Mouse (Mus musculus): ENCODE data around the gene Rprd1b. TPM values are rescaled to one million over a fixed set of nuclear protein-coding genes. Genes with fewer than 3 reads are reported as not detected.

Rprd1b gene
- polyA plus RNA-seq, 1 experiment from 2014 or later: 40.7 TPM

- Histone ChIP-seq H3K4me2 (no peak overlapping the region; the same call in 1 of the 2 replicates), H3K27ac (peak overlapping the region; percentile 80; the same call in 1 of the 2 replicates), H3K4me3 (replicated peaks) (no peak overlapping the region), H3K9ac (no peak overlapping the region), H3K4me1 (peaks cover 28% of the 10 kb centered on the region), H3K9me3 (no peaks in the 10 kb centered on the region), H3K36me3 (no peaks in the 10 kb centered on the region), H3K27me3 (replicated peaks) (no peaks in the 10 kb centered on the region)
- WGBS: 49% methylated on average over 8 of the region's 8 CpGs
- ATAC-seq (ENCODE audit: insufficient read depth, low FRiP score, low read depth): peak; percentile 28; the same call in 1 of the 2 replicates
Observed at GRCm38 (mm10) chr2:158154641-158155040, 126.3 kb downstream of the Rprd1b start.

GRCm38 (mm10) chr2:158155101-158155500 is 126.8 kb downstream of the Rprd1b start:
- Histone ChIP-seq H3K4me1 (peaks cover 28% of the 10 kb centered on the region), H3K27ac (no peak overlapping the region), H3K36me3 (no peaks in the 10 kb centered on the region), H3K4me3 (replicated peaks) (no peak overlapping the region), H3K27me3 (replicated peaks) (no peaks in the 10 kb centered on the region), H3K9ac (no peak overlapping the region), H3K4me2 (no peak overlapping the region), H3K9me3 (no peaks in the 10 kb centered on the region)
- no peak for ATAC-seq (ENCODE audit: insufficient read depth, low FRiP score, low read depth)
- WGBS: 84% methylated on average over 7 of the region's 7 CpGs

GRCm38 (mm10) chr2:158155615-158156014 is 127.3 kb downstream of the Rprd1b start:
- Histone ChIP-seq H3K4me2 (no peak overlapping the region), H3K27ac (no peak overlapping the region), H3K9ac (no peak overlapping the region), H3K36me3 (no peaks in the 10 kb centered on the region), H3K4me1 (peaks cover 30% of the 10 kb centered on the region), H3K9me3 (no peaks in the 10 kb centered on the region), H3K27me3 (replicated peaks) (no peaks in the 10 kb centered on the region), H3K4me3 (replicated peaks) (no peak overlapping the region)
- ATAC-seq (ENCODE audit: insufficient read depth, low FRiP score, low read depth): no peak
- WGBS: 51% methylated on average over 2 of the region's 2 CpGs

GRCm38 (mm10) chr2:158156487-158156886 is 128.2 kb downstream of the Rprd1b start:
- H3K4me1 ChIP-seq: peaks cover 30% of the 10 kb centered on the region
- H3K4me2 ChIP-seq: no peak overlapping the region
- H3K9me3 ChIP-seq: no peaks in the 10 kb centered on the region
- H3K9ac ChIP-seq: no peak overlapping the region
- WGBS: 76% methylated on average over 9 of the region's 9 CpGs
- H3K27ac ChIP-seq: no peak overlapping the region
- ATAC-seq (ENCODE audit: insufficient read depth, low FRiP score, low read depth): no peak
- H3K4me3 ChIP-seq (replicated peaks): no peak overlapping the region
- H3K27me3 ChIP-seq (replicated peaks): no peaks in the 10 kb centered on the region
- H3K36me3 ChIP-seq: no peaks in the 10 kb centered on the region

GRCm38 (mm10) chr2:158157654-158158053 is 129.4 kb downstream of the Rprd1b start:
- H3K4me1 ChIP-seq: peaks cover 28% of the 10 kb centered on the region
- no peak for ATAC-seq (ENCODE audit: insufficient read depth, low FRiP score, low read depth)
- H3K36me3 ChIP-seq: no peaks in the 10 kb centered on the region
- no peaks in the 10 kb centered on the region for H3K9me3 ChIP-seq
- no peak overlapping the region for H3K27ac ChIP-seq
- no peak overlapping the region for H3K4me3 ChIP-seq (replicated peaks)
- no peaks in the 10 kb centered on the region for H3K27me3 ChIP-seq (replicated peaks)
- H3K9ac ChIP-seq: no peak overlapping the region
- no peak overlapping the region for H3K4me2 ChIP-seq
- 71% methylated on average over 8 of the region's 8 CpGs for WGBS

- WGBS: 33% methylated on average over 7 of the region's 7 CpGs
- H3K9ac ChIP-seq: no peak overlapping the region
- H3K4me1 ChIP-seq: peaks cover 11% of the 10 kb centered on the region; the same call in 1 of the 2 replicates
- H3K27me3 ChIP-seq (replicated peaks): no peaks in the 10 kb centered on the region
- H3K4me2 ChIP-seq: peak overlapping the region; percentile 11; the same call in 1 of the 2 replicates
- peak overlapping the region; percentile 61 for H3K27ac ChIP-seq
- peak; percentile 56 for ATAC-seq (ENCODE audit: insufficient read depth, low FRiP score, low read depth)
- H3K4me3 ChIP-seq (replicated peaks): no peak overlapping the region
- no peaks in the 10 kb centered on the region for H3K36me3 ChIP-seq
- H3K9me3 ChIP-seq: no peaks in the 10 kb centered on the region
Observed at GRCm38 (mm10) chr2:158159376-158160235, 131.3 kb downstream of the Rprd1b start.

- H3K4me3 ChIP-seq (replicated peaks): no peak overlapping the region
- peaks cover 8% of the 10 kb centered on the region; the same call in 1 of the 2 replicates for H3K4me1 ChIP-seq
- H3K9ac ChIP-seq: no peak overlapping the region
- H3K9me3 ChIP-seq: no peaks in the 10 kb centered on the region
- 59% methylated on average over 6 of the region's 6 CpGs for WGBS
- no peaks in the 10 kb centered on the region for H3K36me3 ChIP-seq
- no peaks in the 10 kb centered on the region for H3K27me3 ChIP-seq (replicated peaks)
- no peak overlapping the region for H3K4me2 ChIP-seq
- no peak for ATAC-seq (ENCODE audit: insufficient read depth, low FRiP score, low read depth)
- H3K27ac ChIP-seq: peak overlapping the region; percentile 60; the same call in 1 of the 2 replicates
Observed at GRCm38 (mm10) chr2:158161761-158162160, 133.5 kb downstream of the Rprd1b start.

- H3K4me3 ChIP-seq (replicated peaks): no peak overlapping the region
- WGBS: 57% methylated on average over 6 of the region's 6 CpGs
- no peaks in the 10 kb centered on the region for H3K27me3 ChIP-seq (replicated peaks)
- no peak overlapping the region for H3K9ac ChIP-seq
- peaks cover 15% of the 10 kb centered on the region; the same call in 1 of the 2 replicates for H3K4me1 ChIP-seq
- no peak overlapping the region for H3K4me2 ChIP-seq
- ATAC-seq (ENCODE audit: insufficient read depth, low FRiP score, low read depth): no peak
- no peaks in the 10 kb centered on the region for H3K36me3 ChIP-seq
- peak overlapping the region; percentile 13; the same call in 1 of the 2 replicates for H3K27ac ChIP-seq
- H3K9me3 ChIP-seq: no peaks in the 10 kb centered on the region
Observed at GRCm38 (mm10) chr2:158163034-158163433, 134.7 kb downstream of the Rprd1b start.

GRCm38 (mm10) chr2:158165776-158166175 is 137.5 kb downstream of the Rprd1b start:
- no peak for ATAC-seq (ENCODE audit: insufficient read depth, low FRiP score, low read depth)
- Histone ChIP-seq H3K27me3 (replicated peaks) (no peaks in the 10 kb centered on the region), H3K4me1 (peaks cover 18% of the 10 kb centered on the region; the same call in 1 of the 2 replicates), H3K9me3 (no peaks in the 10 kb centered on the region), H3K4me2 (no peak overlapping the region), H3K36me3 (no peaks in the 10 kb centered on the region), H3K4me3 (replicated peaks) (no peak overlapping the region), H3K27ac (no peak overlapping the region), H3K9ac (no peak overlapping the region)
- 79% methylated on average over 4 of the region's 4 CpGs for WGBS

- Histone ChIP-seq H3K27me3 (replicated peaks) (no peaks in the 10 kb centered on the region), H3K9ac (no peak overlapping the region), H3K4me2 (no peak overlapping the region), H3K4me1 (peaks cover 18% of the 10 kb centered on the region; the same call in 1 of the 2 replicates), H3K9me3 (no peaks in the 10 kb centered on the region), H3K4me3 (replicated peaks) (no peak overlapping the region), H3K36me3 (no peaks in the 10 kb centered on the region), H3K27ac (no peak overlapping the region)
- ATAC-seq (ENCODE audit: insufficient read depth, low FRiP score, low read depth): no peak
- WGBS: 70% methylated on average over 7 of the region's 7 CpGs
Observed at GRCm38 (mm10) chr2:158166628-158167027, 138.3 kb downstream of the Rprd1b start.

GRCm38 (mm10) chr2:158167496-158168205 is 139.4 kb downstream of the Rprd1b start:
- Histone ChIP-seq H3K9me3 (no peaks in the 10 kb centered on the region), H3K4me3 (replicated peaks) (no peak overlapping the region), H3K27me3 (replicated peaks) (no peaks in the 10 kb centered on the region), H3K4me1 (peaks cover 15% of the 10 kb centered on the region; the same call in 1 of the 2 replicates), H3K9ac (no peak overlapping the region), H3K27ac (no peak overlapping the region), H3K4me2 (no peak overlapping the region), H3K36me3 (no peaks in the 10 kb centered on the region)
- ATAC-seq (ENCODE audit: insufficient read depth, low FRiP score, low read depth): no peak
- WGBS: 51% methylated on average over 9 of the region's 9 CpGs

- H3K4me2 ChIP-seq: no peak overlapping the region
- H3K27ac ChIP-seq: no peak overlapping the region
- peaks cover 15% of the 10 kb centered on the region; the same call in 1 of the 2 replicates for H3K4me1 ChIP-seq
- peak; percentile 18; the same call in 1 of the 2 replicates for ATAC-seq (ENCODE audit: insufficient read depth, low FRiP score, low read depth)
- no peaks in the 10 kb centered on the region for H3K36me3 ChIP-seq
- H3K9ac ChIP-seq: no peak overlapping the region
- no peak overlapping the region for H3K4me3 ChIP-seq (replicated peaks)
- H3K27me3 ChIP-seq (replicated peaks): no peaks in the 10 kb centered on the region
- 45% methylated on average over 8 of the region's 8 CpGs for WGBS
- H3K9me3 ChIP-seq: no peaks in the 10 kb centered on the region
Observed at GRCm38 (mm10) chr2:158168741-158169211, 140.5 kb downstream of the Rprd1b start.
